Mouse (Mus musculus) forebrain, embryonic 11.5 days (tissue): ENCODE results near the gene Smarcd1. TPM values are rescaled to one million over a fixed set of nuclear protein-coding genes. Genes with fewer than 3 reads are reported as not detected.
A peak's percentile ranks its signal among the peaks of the same experiment; 100 is the strongest.
"Not testable (repeated sequence)": the region's sequence is repeated elsewhere in the genome, so short reads cannot be mapped to it uniquely, and the experiment has no call there.

Experiments
- ATAC-seq: fragments of 200-750 bp; cut with Nextera tagmentation; replicated peaks from 2 replicates; pipeline ENCODE4 v1.8.0; 2017; ENCODE audit warnings: moderate TSS enrichment; ENCODE audit not compliant: low FRiP score
- DNase-seq: peaks from one replicate; pipeline ENCODE4 v3.0.0-alpha.2; 2017; ENCODE audit warnings: low spot score
- H3K27ac ChIP-seq: fragments of 300-500 bp; sonication (generic); 2 replicates; pipeline ENCODE4 v1.5.1; 2014; ENCODE audit warnings: low read depth, low read length
- H3K27me3 ChIP-seq: fragments of 300-500 bp; sonication (generic); 2 replicates; pipeline ENCODE4 v1.6.1; 2014; ENCODE audit warnings: mild to moderate bottlenecking, low read length, mixed read lengths; ENCODE audit not compliant: control insufficient read depth, insufficient read depth
- H3K36me3 ChIP-seq: fragments of 300-500 bp; sonication (generic); 2 replicates; pipeline ENCODE4 v1.6.1; 2014; ENCODE audit warnings: mild to moderate bottlenecking, low read length, moderate library complexity, mixed read lengths; ENCODE audit not compliant: control insufficient read depth, insufficient read depth
- H3K4me1 ChIP-seq: fragments of 300-500 bp; sonication (generic); replicated peaks from 2 replicates; pipeline ENCODE4 v1.6.1; 2014; ENCODE audit warnings: low read length, mixed read lengths; ENCODE audit not compliant: control insufficient read depth, insufficient read depth
- H3K4me2 ChIP-seq: fragments of 300-500 bp; sonication (generic); 2 replicates; pipeline ENCODE4 v1.6.1; 2014; ENCODE audit warnings: low read depth, mild to moderate bottlenecking, low read length, moderate library complexity, mixed read lengths; ENCODE audit not compliant: severe bottlenecking
- H3K4me3 ChIP-seq: fragments of 300-500 bp; sonication (generic); 2 replicates; pipeline ENCODE4 v1.5.1; 2014; ENCODE audit warnings: low read depth, low read length
- H3K9ac ChIP-seq: fragments of 300-500 bp; sonication (generic); 2 replicates; pipeline ENCODE4 v1.6.1; 2014; ENCODE audit warnings: low read length
- H3K9me3 ChIP-seq: fragments of 300-500 bp; sonication (generic); 2 replicates; pipeline ENCODE4 v1.6.1; 2016; ENCODE audit warnings: low read length, mixed read lengths; ENCODE audit not compliant: control insufficient read depth
- WGBS: fragments of 180-500 bp; shearing (Covaris S2); extraction: QIAGEN DNeasy Blood & Tissue Kit; methylation state at CpG from one replicate; pipeline ENCODE4 v1.1.7; 2014; 5-methylcytosine and 5-hydroxymethylcytosine counted together
- polyA plus RNA-seq: library from polyadenylated mRNA; unstranded; fragments of >200 nt; fragmentation: Nextera tagmentation; extraction: Ambion mirVana; gene quantifications from 2 replicates; pipeline ENCODE4 v1.2.1, GENCODE M21; 2014

The Smarcd1 gene
- polyA plus RNA-seq, 1 experiment from 2014 or later: 134 TPM

DNA sequence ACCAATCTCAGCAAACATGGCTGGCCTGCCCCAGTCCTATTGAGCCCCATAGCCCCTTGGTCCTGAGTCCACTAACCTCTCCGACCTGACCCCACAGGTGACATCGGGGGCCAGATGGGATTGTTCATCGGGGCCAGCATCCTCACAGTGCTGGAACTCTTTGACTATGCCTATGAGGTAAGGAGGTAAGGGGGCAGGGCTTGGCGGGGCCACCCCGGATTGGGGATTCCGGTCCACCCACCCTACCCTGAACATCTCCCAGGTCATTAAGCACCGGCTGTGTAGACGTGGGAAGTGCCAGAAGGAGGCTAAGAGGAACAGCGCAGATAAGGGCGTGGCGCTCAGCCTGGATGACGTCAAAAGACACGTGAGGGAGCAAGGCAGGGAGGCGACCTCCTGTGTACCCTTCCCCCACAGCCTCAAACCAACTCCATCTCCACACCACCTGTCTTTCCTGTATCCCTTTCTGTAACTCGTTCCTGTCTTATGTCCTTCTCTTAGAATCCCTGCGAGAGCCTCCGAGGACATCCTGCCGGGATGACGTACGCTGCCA, 3.3 kb upstream of the Smarcd1 start:
- H3K4me3 ChIP-seq: no peak overlapping the region

DNA sequence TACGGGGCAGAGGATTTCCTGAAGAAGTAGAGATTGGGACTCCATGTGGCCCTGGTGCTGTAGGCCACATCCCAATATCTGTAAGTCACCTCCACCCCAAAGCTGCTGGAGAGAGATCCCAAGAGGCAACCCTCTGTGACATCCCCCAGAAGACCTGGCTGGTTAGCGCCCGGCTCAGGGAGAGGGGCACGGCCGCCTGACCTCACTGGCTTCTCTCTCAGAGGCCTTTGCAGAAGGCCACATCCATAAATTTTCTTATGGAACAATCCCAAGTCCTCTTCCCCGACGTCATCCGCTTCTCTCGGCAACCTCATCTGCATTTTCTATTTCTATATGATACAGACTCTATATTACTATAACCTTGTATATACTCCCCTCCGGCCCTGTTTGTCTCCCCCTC, 2.2 kb upstream of the Smarcd1 start:
- peaks cover 17% of the 10 kb centered on the region for H3K4me1 ChIP-seq
- H3K27me3 ChIP-seq: no peaks in the 10 kb centered on the region; the same call in 1 of the 2 replicates
- WGBS: 88% methylated on average over 10 of the region's 10 CpGs
- H3K27ac ChIP-seq: no peak overlapping the region
- no peak overlapping the region for H3K4me2 ChIP-seq
- DNase-seq (no peak), ATAC-seq (no peak)
- H3K36me3 ChIP-seq: no peaks in the 10 kb centered on the region
- no peak overlapping the region for H3K9ac ChIP-seq
- H3K9me3 ChIP-seq: no peaks in the 10 kb centered on the region
- no peak overlapping the region for H3K4me3 ChIP-seq

More for the DNA sequence above, 3.3 kb upstream of the Smarcd1 start:
- Histone ChIP-seq H3K9ac (no peak overlapping the region), H3K9me3 (no peaks in the 10 kb centered on the region), H3K27ac (no peak overlapping the region), H3K4me2 (no peak overlapping the region), H3K27me3 (no peaks in the 10 kb centered on the region; the same call in 1 of the 2 replicates), H3K4me1 (peaks cover 6% of the 10 kb centered on the region), H3K36me3 (no peaks in the 10 kb centered on the region)
- 38% methylated on average over 20 of the region's 20 CpGs for WGBS
- ATAC-seq (no peak), DNase-seq (no peak)

- 88% methylated on average over 18 of the region's 18 CpGs for WGBS
- peaks cover 18% of the 10 kb centered on the region for H3K4me1 ChIP-seq
- no peak for ATAC-seq
- no peaks in the 10 kb centered on the region; the same call in 1 of the 2 replicates for H3K27me3 ChIP-seq
- no peak for DNase-seq
- no peak overlapping the region for H3K9ac ChIP-seq
- H3K27ac ChIP-seq: no peak overlapping the region
- H3K36me3 ChIP-seq: no peaks in the 10 kb centered on the region
- H3K9me3 ChIP-seq: no peaks in the 10 kb centered on the region
- H3K4me2 ChIP-seq: no peak overlapping the region
- no peak overlapping the region for H3K4me3 ChIP-seq
These were observed 1.5 kb upstream of the Smarcd1 start for GRCm38 (mm10) chr15:99700219-99701106.

DNA sequence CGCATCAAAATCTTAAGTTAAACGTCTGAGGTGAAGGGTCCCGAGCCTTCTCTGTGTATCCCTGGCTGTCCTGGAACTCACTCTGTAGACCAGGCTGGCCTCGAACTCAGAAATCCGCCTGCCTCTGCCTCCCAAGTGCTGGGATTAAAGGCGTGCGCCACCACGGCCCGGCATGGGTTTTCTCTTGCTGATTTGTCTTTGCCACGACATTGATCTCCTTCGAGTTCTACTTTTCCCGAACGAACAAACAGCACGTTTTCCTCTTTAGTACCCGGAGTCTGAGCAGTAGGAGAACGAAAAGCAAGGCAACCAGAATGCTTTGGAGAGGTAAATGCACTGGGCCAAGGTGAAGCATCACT, 310 bp upstream of the Smarcd1 start:
- not testable (repeated sequence) for ATAC-seq, H3K9me3 ChIP-seq, H3K36me3 ChIP-seq, DNase-seq, H3K27me3 ChIP-seq
- H3K27ac ChIP-seq: peak overlapping the region; percentile 88; the same call in 1 of the 2 replicates
- peak overlapping the region; percentile 99 for H3K9ac ChIP-seq
- 55% methylated on average over 16 of the region's 16 CpGs for WGBS
- peak overlapping the region; percentile 37; the same call in 1 of the 2 replicates for H3K4me2 ChIP-seq
- peaks cover 18% of the 10 kb centered on the region for H3K4me1 ChIP-seq
- H3K4me3 ChIP-seq: peak overlapping the region; percentile 72

GRCm38 (mm10) chr15:99703104-99703503, 1.2 kb downstream of the Smarcd1 start:
- H3K4me2 ChIP-seq: peak overlapping the region; percentile 70
- peaks cover 18% of the 10 kb centered on the region for H3K4me1 ChIP-seq
- peak overlapping the region; percentile 99 for H3K9ac ChIP-seq
- ATAC-seq: no peak
- WGBS: 63% methylated on average over 9 of the region's 9 CpGs
- no peak for DNase-seq
- no peaks in the 10 kb centered on the region; the same call in 1 of the 2 replicates for H3K27me3 ChIP-seq
- H3K27ac ChIP-seq: no peak overlapping the region
- H3K9me3 ChIP-seq: no peaks in the 10 kb centered on the region
- peak overlapping the region; percentile 72 for H3K4me3 ChIP-seq
- peaks cover 11% of the 10 kb centered on the region for H3K36me3 ChIP-seq

DNA sequence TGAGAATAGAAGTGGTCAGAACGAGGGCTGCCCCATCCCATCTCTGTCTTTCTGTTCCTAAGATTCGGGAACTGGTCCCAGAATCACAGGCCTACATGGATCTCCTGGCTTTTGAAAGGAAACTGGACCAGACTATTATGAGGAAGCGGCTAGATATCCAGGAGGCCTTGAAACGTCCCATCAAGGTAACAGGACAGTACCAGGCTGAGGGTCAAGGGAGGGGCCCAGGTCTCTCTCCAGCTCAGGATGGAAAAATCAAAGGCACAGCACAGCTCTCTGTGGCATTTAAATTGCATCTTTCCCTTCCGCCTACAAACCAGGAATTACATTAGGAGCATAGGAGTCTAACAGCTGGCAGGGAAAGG, 1.7 kb downstream of the Smarcd1 start:
- Histone ChIP-seq H3K4me3 (no peak overlapping the region), H3K36me3 (peaks cover 14% of the 10 kb centered on the region), H3K9me3 (no peaks in the 10 kb centered on the region), H3K9ac (peak overlapping the region; percentile 39; the same call in 1 of the 2 replicates), H3K27ac (no peak overlapping the region), H3K4me2 (peak overlapping the region; percentile 70; the same call in 1 of the 2 replicates), H3K4me1 (peaks cover 18% of the 10 kb centered on the region), H3K27me3 (no peaks in the 10 kb centered on the region; the same call in 1 of the 2 replicates)
- ATAC-seq (no peak), DNase-seq (no peak)
- WGBS: 71% methylated on average over 5 of the region's 5 CpGs

DNA sequence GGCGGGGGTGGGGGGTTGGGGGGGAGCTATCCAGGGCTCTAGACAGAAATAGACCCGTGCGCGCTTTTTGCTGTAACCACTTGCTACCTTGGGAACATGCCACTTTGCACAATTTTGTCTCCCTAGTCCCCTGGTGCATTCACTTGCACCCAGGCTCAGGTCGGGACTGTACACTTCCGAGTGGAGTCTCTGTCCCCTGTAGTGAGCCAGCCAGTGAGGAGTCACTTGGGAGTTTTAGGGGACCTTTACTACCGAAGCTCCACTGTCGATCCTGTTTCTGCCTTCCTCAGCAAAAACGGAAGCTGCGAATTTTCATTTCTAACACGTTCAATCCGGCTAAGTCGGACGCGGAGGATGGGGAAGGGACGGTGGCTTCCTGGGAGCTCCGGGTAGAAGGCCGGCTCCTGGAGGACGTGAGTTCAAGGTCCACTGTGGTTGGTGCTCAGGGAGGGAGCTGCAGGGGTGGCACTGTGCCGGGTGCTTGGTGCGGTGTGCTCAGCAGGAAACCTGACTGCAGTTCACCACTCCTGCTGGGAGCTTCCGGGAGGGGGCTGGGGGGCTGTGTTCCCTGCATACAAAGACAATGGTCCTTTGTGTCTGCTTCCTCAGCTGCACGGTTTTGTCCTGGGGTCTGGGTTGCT, 2.2 kb downstream of the Smarcd1 start:
- H3K27ac ChIP-seq: peak overlapping the region; percentile 41; the same call in 1 of the 2 replicates
- 29% methylated on average over 23 of the region's 23 CpGs for WGBS
- H3K36me3 ChIP-seq: peaks cover 16% of the 10 kb centered on the region
- no peaks in the 10 kb centered on the region for H3K9me3 ChIP-seq
- H3K4me1 ChIP-seq: peaks cover 18% of the 10 kb centered on the region
- ATAC-seq: no peak
- DNase-seq: no peak
- H3K4me2 ChIP-seq: peak overlapping the region; percentile 70
- H3K9ac ChIP-seq: peak overlapping the region; percentile 39
- peak overlapping the region; percentile 16; the same call in 1 of the 2 replicates for H3K4me3 ChIP-seq
- no peaks in the 10 kb centered on the region for H3K27me3 ChIP-seq

- no peak for ATAC-seq
These were observed 3.0 kb downstream of the Smarcd1 start for GRCm38 (mm10) chr15:99704881-99705280.

More at GRCm38 (mm10) chr15:99704881-99705280, 3.0 kb downstream of the Smarcd1 start:
- peaks cover 17% of the 10 kb centered on the region for H3K36me3 ChIP-seq
- no peak overlapping the region for H3K27ac ChIP-seq
- no peaks in the 10 kb centered on the region for H3K27me3 ChIP-seq
- DNase-seq: no peak
- H3K9me3 ChIP-seq: no peaks in the 10 kb centered on the region
- whole genome bisulfite sequencing: 31% methylated on average over 7 of the region's 7 CpGs
- no peak overlapping the region; the same call in 1 of the 2 replicates for H3K4me3 ChIP-seq
- peak overlapping the region; percentile 4; the same call in 1 of the 2 replicates for H3K9ac ChIP-seq
- peaks cover 18% of the 10 kb centered on the region for H3K4me1 ChIP-seq
- H3K4me2 ChIP-seq: no peak overlapping the region
